Mouse (Mus musculus): ENCODE data around the gene Nmnat2. TPM values are rescaled to one million over a fixed set of nuclear protein-coding genes. Genes with fewer than 3 reads are reported as not detected.

Nmnat2 gene
- polyA plus RNA-seq, 1 experiment: 0.34 TPM

DNA sequence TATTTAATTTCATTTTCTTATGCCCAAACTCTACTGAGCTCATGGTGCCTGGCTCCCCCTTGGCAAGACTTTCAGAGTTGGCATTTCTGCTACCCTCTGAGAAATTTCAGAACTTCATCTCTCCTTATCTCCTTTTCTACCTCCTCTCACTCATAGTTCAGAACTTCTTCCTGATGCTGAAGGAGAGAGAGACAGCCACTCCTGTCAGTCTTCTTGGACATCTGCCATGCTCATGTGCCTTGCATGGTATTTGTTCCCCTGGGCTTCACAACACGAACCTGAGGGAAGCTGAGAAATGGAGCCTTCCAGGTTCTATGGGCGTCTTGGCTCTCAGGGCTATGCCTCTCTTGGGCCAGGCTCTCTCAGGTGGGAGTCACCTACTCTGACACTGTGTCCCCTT is 87.5 kb downstream of the Nmnat2 start:
- Histone ChIP-seq H3K36me3 (replicated peaks; ENCODE audit: low read length) (no peaks in the 10 kb centered on the region), H3K9me3 (peaks cover 13% of the 10 kb centered on the region), H3K4me3 (replicated peaks) (no peak overlapping the region), H3K4me1 (no peaks in the 10 kb centered on the region), H3K27me3 (replicated peaks) (peaks cover 22% of the 10 kb centered on the region)
- no peak for TF ChIP-seq FLI1 (IDR thresholded peaks at IDR 0.05; ENCODE audit: low read length)
- no peak for TF ChIP-seq GATA1 (IDR thresholded peaks at IDR 0.05; ENCODE audit: borderline replicate concordance, low read length)

DNA sequence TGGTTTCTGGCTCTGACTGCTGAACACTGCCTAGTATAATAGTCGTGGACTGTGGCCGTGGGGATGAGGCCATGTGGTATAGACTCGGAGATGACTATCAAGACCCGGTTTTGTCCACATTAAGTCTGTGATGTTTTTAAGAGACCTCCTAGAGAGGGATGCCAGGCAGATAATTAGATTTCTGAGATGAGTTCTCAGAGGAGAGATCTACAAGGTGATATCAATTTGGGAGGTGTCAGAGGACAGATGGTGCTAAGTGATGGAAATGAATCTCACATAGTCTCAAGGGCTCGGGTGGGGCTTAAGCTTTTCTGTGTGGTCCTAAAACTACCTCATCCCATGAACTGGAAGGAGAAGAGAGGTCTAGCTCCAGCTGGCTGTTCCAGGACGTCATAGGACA is 88.5 kb downstream of the Nmnat2 start:
- no peak for TF ChIP-seq GATA1 (IDR thresholded peaks at IDR 0.05; ENCODE audit: borderline replicate concordance, low read length)
- no peak for TF ChIP-seq FLI1 (IDR thresholded peaks at IDR 0.05; ENCODE audit: low read length)
- Histone ChIP-seq H3K4me3 (replicated peaks) (no peak overlapping the region), H3K9me3 (peaks cover 11% of the 10 kb centered on the region), H3K27me3 (replicated peaks) (peaks cover 28% of the 10 kb centered on the region), H3K36me3 (replicated peaks; ENCODE audit: low read length) (no peaks in the 10 kb centered on the region), H3K4me1 (no peaks in the 10 kb centered on the region)

DNA sequence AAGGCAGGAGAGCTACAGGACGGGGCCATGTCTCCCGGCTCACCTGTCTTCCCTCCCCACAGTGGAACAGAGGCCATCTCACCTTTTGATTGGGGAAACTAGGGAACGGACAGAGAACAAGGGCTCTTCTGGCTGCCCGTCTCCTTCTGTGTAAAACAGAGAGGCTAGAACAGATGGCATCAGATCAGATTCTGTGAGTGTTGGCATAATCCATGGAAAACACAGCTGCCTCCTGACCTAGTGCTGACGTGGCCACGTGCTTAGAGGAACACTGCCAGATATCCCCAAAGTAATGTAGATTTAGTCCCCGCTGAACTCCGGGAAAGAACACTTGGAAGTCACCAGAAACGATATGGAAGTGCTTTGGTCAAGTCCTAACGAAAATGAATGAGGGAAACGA is 90.6 kb downstream of the Nmnat2 start:
- Histone ChIP-seq H3K9me3 (peaks cover 6% of the 10 kb centered on the region; the same call in 1 of the 2 replicates), H3K4me1 (no peaks in the 10 kb centered on the region), H3K27me3 (replicated peaks) (peaks cover 37% of the 10 kb centered on the region), H3K4me3 (replicated peaks) (no peak overlapping the region), H3K36me3 (replicated peaks; ENCODE audit: low read length) (no peaks in the 10 kb centered on the region)
- TF ChIP-seq GATA1 (IDR thresholded peaks at IDR 0.05; ENCODE audit: borderline replicate concordance, low read length) (no peak), FLI1 (IDR thresholded peaks at IDR 0.05; ENCODE audit: low read length) (no peak)

DNA sequence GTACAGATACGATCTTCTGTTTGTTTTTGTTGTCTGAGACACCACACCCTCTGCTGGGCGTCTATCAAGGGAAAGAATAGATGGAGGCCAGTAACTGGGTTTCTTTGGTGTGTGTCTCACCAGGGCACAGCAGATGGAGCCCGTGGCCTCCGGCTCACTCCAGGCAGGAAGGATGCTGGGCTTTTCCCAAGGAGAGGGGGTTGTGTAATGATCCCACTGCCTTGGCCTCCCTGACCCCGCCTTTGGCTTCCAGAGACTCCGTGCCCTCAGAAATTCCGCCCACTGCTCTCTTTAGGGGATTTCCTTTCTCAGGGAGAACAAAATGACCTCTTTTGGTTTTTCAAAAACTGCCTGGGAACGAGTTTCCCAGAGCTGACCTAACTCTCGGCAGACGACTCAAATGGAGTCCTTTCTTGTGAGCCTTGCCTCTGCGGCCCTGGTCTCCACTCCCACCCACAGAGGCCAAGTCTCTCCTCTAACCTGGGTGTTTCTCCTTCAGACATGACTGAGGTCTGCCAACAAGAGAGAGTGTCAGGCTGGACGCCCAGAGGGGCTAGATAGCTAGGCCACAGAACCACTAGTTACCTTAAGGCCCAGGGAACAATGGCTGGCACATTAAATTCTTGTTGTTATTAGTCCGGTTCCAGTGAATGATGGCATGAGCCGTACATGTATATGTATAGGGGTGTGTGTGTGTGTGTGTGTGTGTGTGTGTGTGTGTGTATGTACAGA is 93.5 kb downstream of the Nmnat2 start:
- Histone ChIP-seq H3K4me3 (replicated peaks) (no peak overlapping the region), H3K27me3 (replicated peaks) (peaks cover 40% of the 10 kb centered on the region), H3K9me3 (peaks cover 6% of the 10 kb centered on the region; the same call in 1 of the 2 replicates), H3K4me1 (no peaks in the 10 kb centered on the region), H3K36me3 (replicated peaks; ENCODE audit: low read length) (no peaks in the 10 kb centered on the region)
- TF ChIP-seq FLI1 (IDR thresholded peaks at IDR 0.05; ENCODE audit: low read length) (no peak), GATA1 (IDR thresholded peaks at IDR 0.05; ENCODE audit: borderline replicate concordance, low read length) (no peak)

DNA sequence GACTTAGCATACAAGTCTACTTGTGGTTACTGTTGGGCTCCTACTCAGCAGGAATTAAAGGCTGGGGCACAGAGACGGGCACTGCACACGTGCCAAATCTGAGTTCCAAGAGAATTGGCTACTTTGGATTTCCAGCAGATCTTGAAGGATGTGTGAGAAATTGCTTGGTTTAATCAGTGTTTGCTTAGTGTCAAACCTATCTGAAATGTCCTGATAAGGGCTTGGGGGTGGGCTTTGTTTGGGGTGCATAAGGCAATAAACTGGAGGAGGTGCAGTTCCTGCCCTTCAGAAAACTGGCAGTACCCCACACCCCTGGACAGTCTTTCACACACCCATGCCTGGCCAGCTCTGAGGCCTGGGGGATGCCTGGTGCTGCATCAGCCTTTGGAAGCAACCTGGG is 94.7 kb downstream of the Nmnat2 start:
- Histone ChIP-seq H3K4me1 (no peaks in the 10 kb centered on the region), H3K4me3 (replicated peaks) (no peak overlapping the region), H3K27me3 (replicated peaks) (peaks cover 36% of the 10 kb centered on the region), H3K9me3 (peaks cover 6% of the 10 kb centered on the region; the same call in 1 of the 2 replicates), H3K36me3 (replicated peaks; ENCODE audit: low read length) (no peaks in the 10 kb centered on the region)
- no peak for TF ChIP-seq GATA1 (IDR thresholded peaks at IDR 0.05; ENCODE audit: borderline replicate concordance, low read length)
- TF ChIP-seq FLI1 (IDR thresholded peaks at IDR 0.05; ENCODE audit: low read length): no peak

DNA sequence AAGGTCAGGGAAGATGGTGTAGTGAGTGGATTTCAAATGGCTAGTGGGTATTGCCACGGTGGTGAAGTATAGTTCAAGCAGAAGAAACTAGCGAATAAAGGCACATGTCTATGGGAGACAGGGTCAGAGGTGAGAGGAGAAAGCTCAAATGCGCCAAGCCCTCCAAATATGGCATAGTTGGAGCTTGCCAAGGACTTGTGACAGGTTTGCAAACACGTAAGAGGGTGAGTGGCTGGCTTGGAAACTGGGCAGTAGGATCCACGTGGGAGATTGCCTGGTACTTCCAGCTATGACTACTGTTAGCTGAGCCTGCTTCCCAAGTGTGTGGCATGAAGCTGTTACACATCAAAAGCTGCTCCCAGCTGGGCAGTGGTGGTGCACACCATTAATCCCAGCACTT is 96.7 kb downstream of the Nmnat2 start:
- TF ChIP-seq GATA1 (IDR thresholded peaks at IDR 0.05; ENCODE audit: borderline replicate concordance, low read length) (no peak), FLI1 (IDR thresholded peaks at IDR 0.05; ENCODE audit: low read length) (no peak)
- Histone ChIP-seq H3K4me3 (replicated peaks) (no peak overlapping the region), H3K36me3 (replicated peaks; ENCODE audit: low read length) (no peaks in the 10 kb centered on the region), H3K27me3 (replicated peaks) (peaks cover 29% of the 10 kb centered on the region), H3K4me1 (no peaks in the 10 kb centered on the region), H3K9me3 (peaks cover 6% of the 10 kb centered on the region; the same call in 1 of the 2 replicates)

DNA sequence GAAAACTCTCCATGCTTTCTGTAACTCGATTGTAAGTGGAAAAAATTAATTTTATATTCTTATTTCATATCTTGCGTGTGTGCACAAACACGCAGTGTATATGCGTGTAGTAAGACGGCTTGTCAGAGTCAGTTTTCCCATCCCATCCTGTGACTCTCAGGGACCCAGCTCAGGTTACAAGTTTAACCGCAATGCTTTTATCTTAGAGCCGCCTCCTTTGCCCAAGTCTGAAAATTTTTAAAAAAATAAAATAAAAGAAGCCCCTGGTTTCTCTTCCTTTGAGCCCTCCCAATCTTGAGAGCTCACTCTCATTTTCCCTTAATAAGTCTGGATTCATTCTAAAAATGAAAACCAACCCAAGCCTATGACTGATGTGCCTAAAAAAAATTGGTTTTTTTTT is 98.8 kb downstream of the Nmnat2 start:
- no peaks in the 10 kb centered on the region for H3K9me3 ChIP-seq
- H3K4me1 ChIP-seq: no peaks in the 10 kb centered on the region
- H3K4me3 ChIP-seq (replicated peaks): no peak overlapping the region
- H3K36me3 ChIP-seq (replicated peaks; ENCODE audit: low read length): no peaks in the 10 kb centered on the region
- H3K27me3 ChIP-seq (replicated peaks): peaks cover 18% of the 10 kb centered on the region
- no peak for TF ChIP-seq GATA1 (IDR thresholded peaks at IDR 0.05; ENCODE audit: borderline replicate concordance, low read length)
- no peak for TF ChIP-seq FLI1 (IDR thresholded peaks at IDR 0.05; ENCODE audit: low read length)

DNA sequence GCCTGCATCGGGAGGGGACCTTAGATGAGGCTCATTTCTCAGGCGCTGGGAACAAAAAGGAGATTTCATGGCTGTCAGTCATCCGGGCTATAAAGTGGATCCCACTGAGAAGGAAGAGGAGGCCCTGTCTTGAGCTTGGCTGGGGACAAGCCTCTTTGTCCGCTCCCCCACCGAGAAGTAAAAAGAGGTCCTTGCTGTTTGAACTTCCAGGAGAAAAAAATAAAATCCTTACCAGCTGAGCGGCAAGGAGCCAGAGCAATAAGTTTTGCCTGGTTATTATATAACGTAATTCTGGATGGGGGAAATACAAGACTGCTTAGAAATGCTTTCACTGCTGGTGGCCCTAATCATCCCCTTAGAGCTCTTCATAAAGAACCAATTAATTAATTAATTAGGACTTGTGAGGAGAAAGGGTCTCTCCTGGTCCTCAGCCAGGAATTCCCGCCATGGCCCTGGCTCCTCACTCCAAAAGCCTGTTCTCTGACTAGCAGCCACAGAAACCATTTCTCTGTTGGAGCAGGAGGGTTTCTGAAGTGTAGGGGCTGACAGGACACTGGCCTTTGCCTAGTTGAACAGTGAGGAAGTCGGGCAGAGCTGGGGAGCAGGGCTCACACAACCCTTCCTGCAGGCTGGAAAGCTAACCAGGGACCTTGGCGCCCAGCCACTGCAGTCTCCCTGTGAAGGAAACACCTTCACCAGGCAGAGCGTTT is 99.5 kb downstream of the Nmnat2 start:
- Histone ChIP-seq H3K4me1 (no peaks in the 10 kb centered on the region), H3K4me3 (replicated peaks) (no peak overlapping the region), H3K27me3 (replicated peaks) (peaks cover 18% of the 10 kb centered on the region), H3K9me3 (no peaks in the 10 kb centered on the region), H3K36me3 (replicated peaks; ENCODE audit: low read length) (no peaks in the 10 kb centered on the region)
- TF ChIP-seq FLI1 (IDR thresholded peaks at IDR 0.05; ENCODE audit: low read length) (no peak), GATA1 (IDR thresholded peaks at IDR 0.05; ENCODE audit: borderline replicate concordance, low read length) (no peak)

DNA sequence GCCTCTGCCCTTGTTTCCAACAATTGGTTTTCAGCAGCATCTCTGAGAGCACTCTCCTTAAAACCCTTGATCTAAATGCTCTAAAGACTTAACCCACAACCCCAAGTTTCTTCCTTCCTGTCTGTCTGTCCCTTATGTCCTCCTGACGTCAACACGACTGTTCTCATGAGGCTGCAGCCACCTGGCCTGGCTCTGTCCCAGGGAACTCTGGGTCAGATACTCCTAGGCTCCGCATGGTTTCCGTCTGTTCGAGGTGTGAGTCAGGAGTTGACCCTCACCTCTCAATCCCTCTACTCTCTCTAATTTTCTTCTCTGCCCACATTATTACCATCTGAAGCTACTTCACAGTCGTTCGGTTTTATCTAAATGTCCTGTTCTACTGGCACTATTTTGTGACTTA is 103.5 kb downstream of the Nmnat2 start:
- no peak overlapping the region for H3K4me3 ChIP-seq (replicated peaks)
- H3K4me1 ChIP-seq: no peaks in the 10 kb centered on the region
- no peaks in the 10 kb centered on the region for H3K36me3 ChIP-seq (replicated peaks; ENCODE audit: low read length)
- H3K9me3 ChIP-seq: no peaks in the 10 kb centered on the region
- TF ChIP-seq FLI1 (IDR thresholded peaks at IDR 0.05; ENCODE audit: low read length) (no peak), GATA1 (IDR thresholded peaks at IDR 0.05; ENCODE audit: borderline replicate concordance, low read length) (no peak)
- H3K27me3 ChIP-seq (replicated peaks): peaks cover 6% of the 10 kb centered on the region

DNA sequence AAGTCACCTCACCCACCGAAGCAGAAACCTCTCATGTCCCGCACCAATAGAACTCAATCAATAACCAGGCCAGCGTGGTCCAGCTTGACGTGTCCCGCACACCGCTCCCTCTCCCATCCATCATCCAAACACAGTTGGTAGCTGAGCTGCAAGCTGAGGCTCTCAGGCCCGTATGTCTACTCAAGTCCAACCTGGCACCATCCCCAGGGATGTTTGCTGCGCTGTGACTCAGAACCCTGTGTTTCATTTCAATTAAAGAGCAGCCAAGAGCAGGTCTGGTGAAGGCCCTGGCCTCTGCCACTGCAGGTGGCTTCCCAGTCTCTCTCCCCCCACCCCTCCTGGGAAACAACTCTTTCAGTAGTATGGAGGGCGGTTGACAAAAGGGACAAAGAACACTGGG is 104.8 kb downstream of the Nmnat2 start:
- no peaks in the 10 kb centered on the region for H3K9me3 ChIP-seq
- H3K27me3 ChIP-seq (replicated peaks): peaks cover 4% of the 10 kb centered on the region
- no peaks in the 10 kb centered on the region for H3K36me3 ChIP-seq (replicated peaks; ENCODE audit: low read length)

More for the DNA sequence above, 104.8 kb downstream of the Nmnat2 start:
- Histone ChIP-seq H3K4me3 (replicated peaks) (no peak overlapping the region), H3K4me1 (no peaks in the 10 kb centered on the region)
- TF ChIP-seq FLI1 (IDR thresholded peaks at IDR 0.05; ENCODE audit: low read length): no peak

All from megakaryocyte, embryonic 14.5 days (primary cell).